Mouse (Mus musculus) urinary bladder, postnatal 25 days (tissue): ENCODE measurements at regions not wholly inside any gene's neighbourhood (a gene's known extent, or its start where the extent isn't known, plus 50 kb on each side); places are given as distances from the start of the nearest gene placed in this dataset.

Source experiments
- DNase-seq: peaks from one replicate; pipeline ENCODE4 v3.0.0; 2022; ENCODE audit warnings: low spot score

DNA sequence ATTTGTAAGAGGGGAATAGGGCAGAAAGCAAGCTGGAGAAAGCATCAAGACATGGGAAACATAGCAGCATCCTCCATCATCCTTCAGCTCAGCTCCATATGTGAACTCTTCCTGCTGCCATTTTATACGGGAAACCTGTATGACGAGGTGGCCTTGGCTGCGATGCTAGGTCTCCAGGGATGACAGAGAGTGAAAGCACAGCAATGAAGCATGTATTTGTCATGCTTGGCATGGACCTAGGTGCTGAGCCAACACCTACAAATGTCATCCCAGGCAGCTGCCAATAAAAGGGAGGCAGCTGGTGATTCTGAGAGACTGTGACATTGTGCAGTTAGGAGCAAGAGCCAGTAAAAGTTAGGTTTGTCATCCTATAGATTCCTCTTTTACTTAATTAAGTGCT is 51.0 kb upstream of the Akirin2 start:
- no peak for DNase-seq
